Mouse (Mus musculus): Measurements from ENCODE around the gene Gm13279.
"Not testable (repeated sequence)": the region's sequence is repeated elsewhere in the genome, so short reads cannot be mapped to it uniquely, and the experiment has no call there.

DNA sequence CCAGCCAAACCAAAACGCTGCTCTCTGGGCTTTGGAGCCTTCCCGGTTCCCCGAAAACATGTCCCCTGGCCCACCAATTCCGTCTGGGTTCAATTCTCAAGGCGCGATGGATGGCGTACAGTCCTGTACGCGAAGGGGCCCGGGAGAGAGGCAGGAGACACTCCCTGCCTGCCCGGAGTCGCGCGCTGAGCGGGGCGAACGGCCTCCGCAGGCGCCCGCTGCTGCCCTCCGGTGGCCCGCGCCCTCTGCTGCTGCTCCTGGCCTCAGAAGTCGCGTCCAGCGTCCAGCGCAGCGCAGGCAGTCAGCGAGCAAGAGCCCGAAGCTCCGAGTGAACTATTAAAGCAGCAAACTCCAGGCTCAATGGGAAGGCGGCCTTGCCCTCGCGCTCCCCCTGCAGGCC is 8.6 kb downstream of the Gm13279 start:
- not testable (repeated sequence) for TF ChIP-seq POLR2A (IDR thresholded peaks at IDR 0.05; ENCODE audit: insufficient read length, low read depth); TCF12 (IDR thresholded peaks at IDR 0.05; ENCODE audit: insufficient read depth, poor library complexity, severe bottlenecking); POLR2AphosphoS2 (IDR thresholded peaks at IDR 0.05; ENCODE audit: insufficient read length, low read depth); MAX (IDR thresholded peaks at IDR 0.05; ENCODE audit: low read depth); MYOD1 (IDR thresholded peaks at IDR 0.05; ENCODE audit: control insufficient read depth in 1 of 3, insufficient read length in 2 of 3, low read depth in 2 of 3); MYOG (IDR thresholded peaks at IDR 0.05; ENCODE audit: control insufficient read depth in 1 of 3, insufficient read depth in 1 of 3, insufficient read length in 2 of 3, low read depth in 2 of 3); USF1 (IDR thresholded peaks at IDR 0.05; ENCODE audit: low read depth)
